Mouse (Mus musculus): ENCODE results near the gene Diaph3. TPM values are rescaled to one million over a fixed set of nuclear protein-coding genes. Genes with fewer than 3 reads are reported as not detected.

Gene Diaph3
- polyA plus RNA-seq, 1 experiment = 0.65 TPM

GRCm38 (mm10) chr14:87020240-87020639 lies 120.8 kb downstream of the Diaph3 start:
- 84% methylated on average over 10 of the region's 10 CpGs for whole genome bisulfite sequencing
- Histone ChIP-seq H3K4me3 (replicated peaks; ENCODE audit: extremely low read depth, low read depth, low read length) (no peak overlapping the region), H3K4me1 (ENCODE audit: control insufficient read depth, insufficient read depth, low read length) (no peaks in the 10 kb centered on the region)
- TF ChIP-seq POLR2A (IDR thresholded peaks at IDR 0.05; ENCODE audit: borderline replicate concordance, extremely low read depth, low read depth, low read length) (no peak), CTCF (IDR thresholded peaks at IDR 0.05; ENCODE audit: insufficient read depth, low read length) (no peak)
- DNase-seq = no peak

- Histone ChIP-seq H3K4me3 (replicated peaks; ENCODE audit: extremely low read depth, low read depth, low read length) (no peak overlapping the region), H3K4me1 (ENCODE audit: control insufficient read depth, insufficient read depth, low read length) (no peaks in the 10 kb centered on the region)
- 55% methylated on average over 3 of the region's 3 CpGs for WGBS
- no peak for TF ChIP-seq POLR2A (IDR thresholded peaks at IDR 0.05; ENCODE audit: borderline replicate concordance, extremely low read depth, low read depth, low read length)
- no peak for TF ChIP-seq CTCF (IDR thresholded peaks at IDR 0.05; ENCODE audit: insufficient read depth, low read length)
- DNase-seq = no peak
Measured at GRCm38 (mm10) chr14:87019687-87020086, 121.3 kb downstream of the Diaph3 start.

GRCm38 (mm10) chr14:86997318-86997717 lies 143.7 kb downstream of the Diaph3 start:
- TF ChIP-seq CTCF (IDR thresholded peaks at IDR 0.05; ENCODE audit: insufficient read depth, low read length) (no peak), POLR2A (IDR thresholded peaks at IDR 0.05; ENCODE audit: borderline replicate concordance, extremely low read depth, low read depth, low read length) (no peak)

GRCm38 (mm10) chr14:86951169-86951568 lies 189.9 kb downstream of the Diaph3 start:
- no peak for DNase-seq
- TF ChIP-seq CTCF (IDR thresholded peaks at IDR 0.05; ENCODE audit: insufficient read depth, low read length) (no peak), POLR2A (IDR thresholded peaks at IDR 0.05; ENCODE audit: borderline replicate concordance, extremely low read depth, low read depth, low read length) (no peak)
- WGBS = 47% methylated on average over 1 of the region's 1 CpGs
- H3K4me1 ChIP-seq (ENCODE audit: control insufficient read depth, insufficient read depth, low read length) = no peaks in the 10 kb centered on the region
- H3K4me3 ChIP-seq (replicated peaks; ENCODE audit: extremely low read depth, low read depth, low read length) = no peak overlapping the region

More at GRCm38 (mm10) chr14:86997318-86997717, 143.7 kb downstream of the Diaph3 start:
- Histone ChIP-seq H3K4me1 (ENCODE audit: control insufficient read depth, insufficient read depth, low read length) (no peaks in the 10 kb centered on the region), H3K4me3 (replicated peaks; ENCODE audit: extremely low read depth, low read depth, low read length) (no peak overlapping the region)
- 69% methylated on average over 4 of the region's 4 CpGs for whole genome bisulfite sequencing
- DNase-seq = no peak

GRCm38 (mm10) chr14:86937953-86938352 lies 203.1 kb downstream of the Diaph3 start:
- 79% methylated on average over 2 of the region's 2 CpGs for WGBS
- DNase-seq = no peak
- no peak overlapping the region for H3K4me3 ChIP-seq (replicated peaks; ENCODE audit: extremely low read depth, low read depth, low read length)
- H3K4me1 ChIP-seq (ENCODE audit: control insufficient read depth, insufficient read depth, low read length) = no peaks in the 10 kb centered on the region
- TF ChIP-seq POLR2A (IDR thresholded peaks at IDR 0.05; ENCODE audit: borderline replicate concordance, extremely low read depth, low read depth, low read length) (no peak), CTCF (IDR thresholded peaks at IDR 0.05; ENCODE audit: insufficient read depth, low read length) (no peak)

GRCm38 (mm10) chr14:86936424-86936823 lies 204.6 kb downstream of the Diaph3 start:
- WGBS = 86% methylated on average over 3 of the region's 3 CpGs
- no peak for TF ChIP-seq CTCF (IDR thresholded peaks at IDR 0.05; ENCODE audit: insufficient read depth, low read length)
- no peak for TF ChIP-seq POLR2A (IDR thresholded peaks at IDR 0.05; ENCODE audit: borderline replicate concordance, extremely low read depth, low read depth, low read length)
- Histone ChIP-seq H3K4me3 (replicated peaks; ENCODE audit: extremely low read depth, low read depth, low read length) (no peak overlapping the region), H3K4me1 (ENCODE audit: control insufficient read depth, insufficient read depth, low read length) (no peaks in the 10 kb centered on the region)
- DNase-seq = no peak

- no peak for DNase-seq
- Histone ChIP-seq H3K4me1 (ENCODE audit: control insufficient read depth, insufficient read depth, low read length) (no peaks in the 10 kb centered on the region), H3K4me3 (replicated peaks; ENCODE audit: extremely low read depth, low read depth, low read length) (no peak overlapping the region)
- 90% methylated on average over 4 of the region's 4 CpGs for WGBS
- TF ChIP-seq CTCF (IDR thresholded peaks at IDR 0.05; ENCODE audit: insufficient read depth, low read length) (no peak), POLR2A (IDR thresholded peaks at IDR 0.05; ENCODE audit: borderline replicate concordance, extremely low read depth, low read depth, low read length) (no peak)
Measured at GRCm38 (mm10) chr14:86930763-86931162, 210.3 kb downstream of the Diaph3 start.

GRCm38 (mm10) chr14:86926827-86927226 lies 214.2 kb downstream of the Diaph3 start:
- TF ChIP-seq CTCF (IDR thresholded peaks at IDR 0.05; ENCODE audit: insufficient read depth, low read length) = no peak
- no peak for TF ChIP-seq POLR2A (IDR thresholded peaks at IDR 0.05; ENCODE audit: borderline replicate concordance, extremely low read depth, low read depth, low read length)
- Histone ChIP-seq H3K4me1 (ENCODE audit: control insufficient read depth, insufficient read depth, low read length) (no peaks in the 10 kb centered on the region), H3K4me3 (replicated peaks; ENCODE audit: extremely low read depth, low read depth, low read length) (no peak overlapping the region)
- WGBS = 95% methylated on average over 7 of the region's 7 CpGs
- DNase-seq = no peak

GRCm38 (mm10) chr14:86898898-86899297 lies 242.1 kb downstream of the Diaph3 start:
- H3K4me1 ChIP-seq (ENCODE audit: control insufficient read depth, insufficient read depth, low read length) = no peaks in the 10 kb centered on the region
- no peak for TF ChIP-seq POLR2A (IDR thresholded peaks at IDR 0.05; ENCODE audit: borderline replicate concordance, extremely low read depth, low read depth, low read length)
- no peak for TF ChIP-seq CTCF (IDR thresholded peaks at IDR 0.05; ENCODE audit: insufficient read depth, low read length)
- no peak for DNase-seq
- H3K4me3 ChIP-seq (replicated peaks; ENCODE audit: extremely low read depth, low read depth, low read length) = no peak overlapping the region

GRCm38 (mm10) chr14:86889070-86889804 lies 251.8 kb downstream of the Diaph3 start:
- Histone ChIP-seq H3K4me3 (replicated peaks; ENCODE audit: extremely low read depth, low read depth, low read length) (peak overlapping the region; percentile 53), H3K4me1 (ENCODE audit: control insufficient read depth, insufficient read depth, low read length) (no peaks in the 10 kb centered on the region)
- DNase-seq = no peak
- TF ChIP-seq CTCF (IDR thresholded peaks at IDR 0.05; ENCODE audit: insufficient read depth, low read length) (no peak), POLR2A (IDR thresholded peaks at IDR 0.05; ENCODE audit: borderline replicate concordance, extremely low read depth, low read depth, low read length) (no peak)
- WGBS = 61% methylated on average over 3 of the region's 3 CpGs

All from lung, adult 2 months (tissue).